Mouse (Mus musculus): ENCODE results near the gene Ptpro.

Gene Ptpro

GRCm38 (mm10) chr6:137294973-137295820 is 43.1 kb downstream of the Ptpro start:
- no peak for DNase-seq (ENCODE audit: low spot score)

DNA sequence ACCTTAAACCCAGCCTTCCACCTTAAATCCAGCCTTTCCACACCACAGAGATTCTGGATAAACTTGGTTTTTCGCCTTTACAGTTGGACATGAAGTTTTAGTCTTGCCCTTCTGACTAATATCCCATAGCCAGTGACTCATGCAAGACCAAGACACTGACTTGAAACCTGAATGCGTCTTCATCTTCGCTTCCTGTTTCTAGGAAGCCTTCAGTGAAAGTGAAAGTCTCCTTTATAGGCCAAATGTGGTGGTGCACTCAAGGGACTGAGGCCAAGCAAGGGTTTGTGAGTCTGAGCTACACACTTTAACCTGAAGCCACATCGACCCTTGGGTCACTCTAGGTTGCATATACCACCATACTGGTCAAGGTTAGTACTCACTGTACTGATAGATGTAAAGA is 50.4 kb downstream of the Ptpro start:
- no peak for DNase-seq (ENCODE audit: low spot score)

- DNase-seq (ENCODE audit: low spot score) = no peak
Measured at GRCm38 (mm10) chr6:137303824-137304223, 51.7 kb downstream of the Ptpro start.

GRCm38 (mm10) chr6:137315265-137315664 is 63.1 kb downstream of the Ptpro start:
- DNase-seq (ENCODE audit: low spot score) = no peak

GRCm38 (mm10) chr6:137316358-137316757 is 64.2 kb downstream of the Ptpro start:
- DNase-seq (ENCODE audit: low spot score) = no peak

DNA sequence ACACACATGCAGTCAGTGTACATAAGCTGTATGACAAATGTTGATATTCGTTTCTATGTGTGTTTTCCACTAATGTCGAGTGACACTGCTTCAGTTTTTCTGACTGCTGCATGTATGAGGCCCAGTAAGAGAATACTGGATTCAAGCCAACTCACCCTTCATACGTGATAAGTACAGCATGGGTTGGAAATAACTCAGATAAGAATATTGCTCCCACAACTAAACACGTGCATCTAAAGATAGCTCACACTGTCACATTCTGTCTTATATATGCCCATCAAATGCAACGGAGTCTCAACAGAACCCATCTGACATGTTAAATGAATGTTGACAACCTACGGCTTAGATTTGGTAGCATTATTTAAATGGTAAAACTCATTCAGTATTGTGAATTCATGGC is 65.4 kb downstream of the Ptpro start:
- no peak for DNase-seq (ENCODE audit: low spot score)

DNA sequence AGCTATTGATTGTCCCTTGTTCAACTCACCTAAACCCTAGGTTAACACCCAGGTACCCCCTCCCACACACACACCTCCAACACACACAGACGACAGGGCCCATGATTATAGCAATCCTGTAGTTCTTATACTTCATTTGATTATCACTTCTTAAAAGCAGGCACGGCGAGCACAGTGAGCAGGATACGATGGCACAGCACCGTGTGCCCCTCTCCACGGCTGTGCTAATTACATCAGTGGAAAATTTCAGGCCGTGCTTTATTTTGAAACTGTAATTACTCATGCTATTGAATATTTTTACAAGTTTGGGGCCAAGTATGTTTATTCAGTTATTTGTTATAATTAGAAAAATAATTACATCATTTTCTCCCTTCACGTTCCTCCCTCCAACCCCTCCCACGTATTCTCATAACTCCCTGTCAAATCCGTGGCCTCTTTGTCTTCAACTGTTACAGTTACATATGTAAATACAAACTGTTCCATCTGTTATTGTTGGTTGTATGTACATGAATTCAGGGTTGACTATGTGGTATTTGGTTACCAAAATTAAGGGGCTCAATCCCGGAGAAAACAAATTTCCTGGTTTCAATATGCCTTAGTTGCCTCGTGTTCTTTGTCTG is 66.2 kb downstream of the Ptpro start:
- DNase-seq (ENCODE audit: low spot score) = no peak

GRCm38 (mm10) chr6:137319658-137320057 is 67.5 kb downstream of the Ptpro start:
- DNase-seq (ENCODE audit: low spot score) = no peak

DNA sequence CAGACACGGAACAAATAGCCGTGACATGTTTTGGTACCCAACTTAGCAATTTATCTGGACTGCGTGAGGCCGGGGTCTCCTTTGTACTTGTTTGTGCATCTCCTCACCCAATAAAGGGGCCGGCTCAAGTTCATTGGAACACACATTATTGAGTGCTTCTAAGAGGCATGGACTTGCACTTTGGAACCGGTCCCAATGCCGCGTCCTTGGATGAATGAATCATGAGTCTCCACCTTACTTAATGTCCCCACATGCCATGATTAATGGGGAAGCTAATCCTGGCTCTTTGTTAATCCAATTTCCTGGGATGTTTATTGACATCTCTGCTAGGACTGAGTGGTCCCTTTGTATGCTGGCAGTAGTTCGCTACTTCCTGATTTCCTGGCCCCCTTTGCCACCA is 75.6 kb downstream of the Ptpro start:
- DNase-seq (ENCODE audit: low spot score) = no peak

GRCm38 (mm10) chr6:137328228-137328627 is 76.1 kb downstream of the Ptpro start:
- DNase-seq (ENCODE audit: low spot score) = no peak

GRCm38 (mm10) chr6:137330782-137331181 is 78.7 kb downstream of the Ptpro start:
- DNase-seq (ENCODE audit: low spot score) = no peak

- no peak for DNase-seq (ENCODE audit: low spot score)
Measured at GRCm38 (mm10) chr6:137331826-137332225, 79.7 kb downstream of the Ptpro start.

DNA sequence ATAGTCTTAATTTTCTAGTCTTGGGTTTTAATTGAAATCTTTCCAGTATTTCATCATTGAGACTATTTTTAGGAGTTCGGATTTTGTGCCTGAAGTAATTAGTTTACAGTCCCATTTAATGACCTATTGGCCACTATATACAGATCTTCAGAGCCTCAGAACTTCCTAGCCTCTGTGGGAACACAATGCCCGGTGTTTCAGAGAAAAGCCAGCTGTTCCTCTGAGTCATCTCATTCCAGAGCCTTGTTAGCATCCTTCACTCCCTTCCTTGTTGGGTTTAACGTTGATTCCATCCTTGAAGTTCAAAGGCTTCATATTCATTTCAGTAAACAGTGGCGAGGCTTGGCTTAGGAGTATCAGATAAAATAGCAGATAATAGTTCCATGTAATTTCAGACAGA is 87.0 kb downstream of the Ptpro start:
- no peak for DNase-seq (ENCODE audit: low spot score)

GRCm38 (mm10) chr6:137343688-137344441 is 91.7 kb downstream of the Ptpro start:
- DNase-seq (ENCODE audit: low spot score) = no peak

GRCm38 (mm10) chr6:137360166-137360565 is 108.0 kb downstream of the Ptpro start:
- DNase-seq (ENCODE audit: low spot score) = no peak

DNA sequence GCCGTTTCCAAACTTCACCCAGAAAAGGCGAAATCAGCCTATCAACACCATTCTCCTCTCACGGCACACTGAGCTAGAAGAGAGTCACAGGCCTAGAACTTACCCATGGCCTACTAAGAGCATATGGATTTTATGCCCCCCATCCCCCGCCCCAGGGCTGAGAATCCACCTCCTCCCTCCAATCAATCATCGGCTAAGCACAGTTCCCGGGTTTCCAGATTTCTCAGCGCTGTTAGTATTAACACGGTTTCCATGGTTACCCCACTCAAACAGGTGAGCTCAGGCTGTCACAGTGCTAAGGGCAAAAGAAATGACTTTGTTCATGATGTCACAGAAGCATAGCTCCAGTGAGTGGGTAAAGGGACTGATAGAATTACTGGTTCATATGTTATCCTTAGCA is 110.1 kb downstream of the Ptpro start:
- no peak for DNase-seq (ENCODE audit: low spot score)

- peak; percentile 5 for DNase-seq (ENCODE audit: low spot score)
Measured at GRCm38 (mm10) chr6:137364681-137365080, 112.6 kb downstream of the Ptpro start.

GRCm38 (mm10) chr6:137365637-137366036 is 113.5 kb downstream of the Ptpro start:
- peak; percentile 6 for DNase-seq (ENCODE audit: low spot score)

- DNase-seq (ENCODE audit: low spot score) = no peak
Measured at GRCm38 (mm10) chr6:137370745-137371144, 118.6 kb downstream of the Ptpro start.

GRCm38 (mm10) chr6:137371455-137371854 is 119.3 kb downstream of the Ptpro start:
- DNase-seq (ENCODE audit: low spot score) = no peak

GRCm38 (mm10) chr6:137373920-137374319 is 121.8 kb downstream of the Ptpro start:
- no peak for DNase-seq (ENCODE audit: low spot score)

DNA sequence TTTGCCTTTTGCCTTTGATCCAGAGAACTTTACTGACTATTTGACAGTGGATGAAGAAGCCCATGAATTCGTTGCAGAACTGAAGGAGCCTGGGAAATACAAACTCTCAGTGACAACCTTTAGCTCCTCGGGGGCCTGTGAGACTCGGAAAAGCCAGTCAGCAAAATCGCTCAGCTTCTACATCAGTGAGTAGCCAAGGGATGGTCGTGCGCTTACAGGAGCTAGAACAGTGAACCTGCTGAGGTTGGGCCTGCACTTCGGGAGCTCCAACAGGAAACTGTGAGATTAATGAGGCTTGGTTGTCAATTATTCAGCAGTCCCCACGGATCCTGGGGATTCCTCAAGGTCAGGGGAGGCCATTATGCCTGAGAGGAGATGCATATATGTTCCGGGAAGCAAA is 130.4 kb downstream of the Ptpro start:
- DNase-seq (ENCODE audit: low spot score) = no peak

DNA sequence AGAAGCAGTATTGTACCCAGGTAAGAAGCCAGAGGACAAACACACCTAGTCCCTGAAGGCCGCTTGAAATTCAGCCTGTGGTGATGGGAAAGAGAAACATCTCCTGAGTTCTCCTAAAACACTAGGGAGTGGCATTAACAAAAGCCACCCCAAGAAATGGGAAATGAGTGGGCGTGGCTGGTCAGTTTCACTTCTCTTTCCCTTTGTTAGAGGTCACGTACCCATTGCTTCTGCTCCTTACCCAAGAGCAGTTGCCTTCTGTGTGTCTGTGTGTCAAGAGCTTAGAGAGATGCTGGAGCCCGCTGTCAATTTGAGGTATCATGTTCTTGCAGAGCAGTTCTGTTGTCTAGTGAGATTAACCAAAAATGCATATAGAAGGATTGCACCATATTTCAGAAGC is 134.2 kb downstream of the Ptpro start:
- no peak for DNase-seq (ENCODE audit: low spot score)
